Mouse (Mus musculus): ENCODE results near the gene Ptprz1. TPM values are rescaled to one million over a fixed set of nuclear protein-coding genes. Genes with fewer than 3 reads are reported as not detected.

Ptprz1 gene
- polyA plus RNA-seq (2012; fragmentation: generic; extraction: Trizol), result not detected
- long read RNA-seq, experiment 1, result 0 reads
- long read RNA-seq, experiment 2, result 0 reads

GRCm38 (mm10) chr6:22874781-22875613 is at the start of gene Ptprz1:
Gene Ptprz1 (plus strand): TSS chr6:22875502.
- Histone ChIP-seq H3K27me3 (ENCODE audit: control insufficient read depth, insufficient read depth, insufficient read length) (no peaks in the 10 kb centered on the region), H3K79me2 (ENCODE audit: control insufficient read depth, insufficient read depth) (no peaks in the 10 kb centered on the region), H3K4me3 (ENCODE audit: insufficient read depth, poor library complexity, severe bottlenecking) (no peak within 1 kb of the TSS), H3ac (ENCODE audit: control insufficient read depth, insufficient read length, low read depth) (no peak within 1 kb of the TSS), H3K79me3 (ENCODE audit: low read depth) (no peaks in the 10 kb centered on the region), H3K36me3 (ENCODE audit: control insufficient read depth, insufficient read depth) (no peaks in the 10 kb centered on the region)
- no peak for TF ChIP-seq MYOG (IDR thresholded peaks at IDR 0.05; ENCODE audit: control insufficient read depth, extremely low read depth, insufficient read length)
- no peak for TF ChIP-seq MYOD1 (IDR thresholded peaks at IDR 0.05; ENCODE audit: control insufficient read depth, insufficient read length, low read depth)
- no peak for TF ChIP-seq FOSL1 (IDR thresholded peaks at IDR 0.05; ENCODE audit: insufficient read depth, low read length, poor library complexity, severe bottlenecking)
- TF ChIP-seq MAX (IDR thresholded peaks at IDR 0.05), result no peak
- no peak for TF ChIP-seq USF1 (IDR thresholded peaks at IDR 0.05; ENCODE audit: low read depth)
- TF ChIP-seq CTCF (IDR thresholded peaks at IDR 0.05; ENCODE audit: control insufficient read depth, insufficient read depth, insufficient read length), result no peak
- TF ChIP-seq CEBPB (IDR thresholded peaks at IDR 0.05; ENCODE audit: low read depth), result no peak

DNA sequence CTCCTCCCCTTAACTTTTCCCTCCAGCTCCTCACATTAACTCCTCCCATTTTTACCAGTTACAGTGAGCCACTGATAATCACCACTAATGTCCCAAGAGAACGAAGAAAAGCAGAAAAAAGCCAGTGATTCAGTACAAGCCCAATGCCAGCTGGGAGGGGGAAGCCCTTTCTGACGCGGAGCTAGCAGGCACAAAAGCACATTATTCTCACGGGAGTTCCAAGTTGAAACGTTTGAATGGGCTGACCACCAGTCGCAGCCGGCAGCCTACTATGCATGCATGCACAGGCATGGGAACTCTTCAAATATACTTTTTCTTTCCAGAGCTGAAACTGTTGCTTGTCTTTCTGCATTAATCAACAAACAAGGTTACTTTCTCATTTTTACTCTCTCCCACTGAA is 41.7 kb upstream of the Ptprz1 start:
- Histone ChIP-seq H3ac (ENCODE audit: control insufficient read depth, insufficient read length, low read depth) (no peak overlapping the region), H3K79me2 (ENCODE audit: control insufficient read depth, insufficient read depth) (no peaks in the 10 kb centered on the region), H3K36me3 (ENCODE audit: control insufficient read depth, insufficient read depth) (no peaks in the 10 kb centered on the region), H3K79me3 (ENCODE audit: low read depth) (no peaks in the 10 kb centered on the region), H3K27me3 (ENCODE audit: control insufficient read depth, insufficient read depth, insufficient read length) (no peaks in the 10 kb centered on the region), H3K4me3 (ENCODE audit: insufficient read depth, poor library complexity, severe bottlenecking) (no peak overlapping the region)
- no peak for TF ChIP-seq FOSL1 (IDR thresholded peaks at IDR 0.05; ENCODE audit: insufficient read depth, low read length, poor library complexity, severe bottlenecking)
- TF ChIP-seq MYOD1 (IDR thresholded peaks at IDR 0.05; ENCODE audit: control insufficient read depth, insufficient read length, low read depth), result no peak
- TF ChIP-seq CTCF (IDR thresholded peaks at IDR 0.05; ENCODE audit: control insufficient read depth, insufficient read depth, insufficient read length), result no peak
- TF ChIP-seq USF1 (IDR thresholded peaks at IDR 0.05; ENCODE audit: low read depth), result no peak
- TF ChIP-seq MYOG (IDR thresholded peaks at IDR 0.05; ENCODE audit: control insufficient read depth, extremely low read depth, insufficient read length), result no peak
- no peak for TF ChIP-seq MAX (IDR thresholded peaks at IDR 0.05)

- Histone ChIP-seq H3K36me3 (ENCODE audit: control insufficient read depth, insufficient read depth) (no peaks in the 10 kb centered on the region), H3K27me3 (ENCODE audit: control insufficient read depth, insufficient read depth, insufficient read length) (no peaks in the 10 kb centered on the region), H3K79me2 (ENCODE audit: control insufficient read depth, insufficient read depth) (no peaks in the 10 kb centered on the region), H3ac (ENCODE audit: control insufficient read depth, insufficient read length, low read depth) (no peak overlapping the region), H3K4me3 (ENCODE audit: insufficient read depth, poor library complexity, severe bottlenecking) (no peak overlapping the region), H3K79me3 (ENCODE audit: low read depth) (no peaks in the 10 kb centered on the region)
- no peak for TF ChIP-seq MYOD1 (IDR thresholded peaks at IDR 0.05; ENCODE audit: control insufficient read depth, insufficient read length, low read depth)
- no peak for TF ChIP-seq USF1 (IDR thresholded peaks at IDR 0.05; ENCODE audit: low read depth)
- TF ChIP-seq MYOG (IDR thresholded peaks at IDR 0.05; ENCODE audit: control insufficient read depth, extremely low read depth, insufficient read length), result no peak
- no peak for TF ChIP-seq CTCF (IDR thresholded peaks at IDR 0.05; ENCODE audit: control insufficient read depth, insufficient read depth, insufficient read length)
- TF ChIP-seq MAX (IDR thresholded peaks at IDR 0.05), result no peak
- no peak for TF ChIP-seq FOSL1 (IDR thresholded peaks at IDR 0.05; ENCODE audit: insufficient read depth, low read length, poor library complexity, severe bottlenecking)
- TF ChIP-seq CEBPB (IDR thresholded peaks at IDR 0.05; ENCODE audit: low read depth), result no peak
These were observed 41.0 kb upstream of the Ptprz1 start for GRCm38 (mm10) chr6:22834100-22834970.

- H3K27me3 ChIP-seq (ENCODE audit: control insufficient read depth, insufficient read depth, insufficient read length), result no peaks in the 10 kb centered on the region
- no peak overlapping the region for H3ac ChIP-seq (ENCODE audit: control insufficient read depth, insufficient read length, low read depth)
These were observed 576 bp downstream of the Ptprz1 start for GRCm38 (mm10) chr6:22875614-22876541.

More at GRCm38 (mm10) chr6:22875614-22876541, 576 bp downstream of the Ptprz1 start:
- no peaks in the 10 kb centered on the region for H3K36me3 ChIP-seq (ENCODE audit: control insufficient read depth, insufficient read depth)
- no peaks in the 10 kb centered on the region for H3K79me2 ChIP-seq (ENCODE audit: control insufficient read depth, insufficient read depth)
- no peaks in the 10 kb centered on the region for H3K79me3 ChIP-seq (ENCODE audit: low read depth)
- no peak overlapping the region for H3K4me3 ChIP-seq (ENCODE audit: insufficient read depth, poor library complexity, severe bottlenecking)
- TF ChIP-seq MAX (IDR thresholded peaks at IDR 0.05), result no peak
- TF ChIP-seq CTCF (IDR thresholded peaks at IDR 0.05; ENCODE audit: control insufficient read depth, insufficient read depth, insufficient read length), result no peak
- no peak for TF ChIP-seq FOSL1 (IDR thresholded peaks at IDR 0.05; ENCODE audit: insufficient read depth, low read length, poor library complexity, severe bottlenecking)
- TF ChIP-seq USF1 (IDR thresholded peaks at IDR 0.05; ENCODE audit: low read depth), result no peak
- TF ChIP-seq CEBPB (IDR thresholded peaks at IDR 0.05; ENCODE audit: low read depth), result no peak
- TF ChIP-seq MYOG (IDR thresholded peaks at IDR 0.05; ENCODE audit: control insufficient read depth, extremely low read depth, insufficient read length), result no peak
- no peak for TF ChIP-seq MYOD1 (IDR thresholded peaks at IDR 0.05; ENCODE audit: control insufficient read depth, insufficient read length, low read depth)

Data from C2C12 (cell line).